Mouse (Mus musculus): ENCODE measurements around the gene Gapt. TPM values are rescaled to one million over a fixed set of nuclear protein-coding genes. Genes with fewer than 3 reads are reported as not detected.

Gapt gene
- total and polyA plus RNA-seq, 2 experiments, result 0.11 TPM; not detected in 1

DNA sequence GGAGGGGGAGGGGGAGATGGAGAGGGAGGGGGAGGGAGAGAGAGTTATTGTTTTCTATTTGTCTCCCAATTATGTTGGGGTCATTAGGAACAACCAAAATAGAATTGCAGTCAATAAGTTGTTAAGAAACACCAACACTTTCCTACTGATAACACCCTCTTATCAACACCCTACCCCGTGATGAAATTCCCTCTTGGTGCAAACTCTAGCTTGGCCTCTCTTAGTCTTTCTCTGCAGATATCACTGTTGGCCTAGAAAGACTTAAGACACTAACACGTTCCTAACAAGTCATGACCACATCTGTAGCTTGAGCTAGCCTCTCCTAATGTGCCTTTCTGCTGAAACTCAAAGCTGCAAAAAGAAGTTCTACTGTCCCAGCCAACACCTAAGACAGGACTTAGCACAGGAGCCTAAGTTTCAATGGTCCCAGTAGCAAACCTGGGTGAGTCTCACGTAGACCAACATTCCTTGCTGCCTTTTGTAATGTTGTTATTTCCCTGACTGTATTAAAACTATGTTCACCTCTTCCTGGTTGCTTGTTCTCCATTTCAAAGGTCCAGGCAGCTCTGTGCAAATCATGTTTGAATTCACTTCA is 11.1 kb upstream of the Gapt start:
- WGBS, result 77% methylated on average over 3 of the region's 3 CpGs
- no peak for DNase-seq (ENCODE audit: extremely low read depth, low read depth, low spot score)
- Histone ChIP-seq H3K27me3 (ENCODE audit: control insufficient read depth, insufficient read depth, low read length) (no peaks in the 10 kb centered on the region), H3K36me3 (ENCODE audit: control insufficient read depth, insufficient read depth, low read length) (no peaks in the 10 kb centered on the region), H3K9ac (ENCODE audit: low read depth, low read length) (no peak overlapping the region), H3K4me1 (ENCODE audit: control insufficient read depth, insufficient read depth, low read length) (no peaks in the 10 kb centered on the region), H3K4me3 (ENCODE audit: insufficient read depth, low read depth, low read length) (no peak overlapping the region), H3K79me2 (ENCODE audit: control insufficient read depth, insufficient read depth, low read length) (no peaks in the 10 kb centered on the region), H3K27ac (replicated peaks; ENCODE audit: insufficient read depth, low read depth, low read length) (no peak overlapping the region)
- TF ChIP-seq POLR2A (IDR thresholded peaks at IDR 0.05; ENCODE audit: extremely low read depth, insufficient read depth, low read length) (no peak), CTCF (IDR thresholded peaks at IDR 0.05; ENCODE audit: low read depth, low read length) (no peak)

- no peaks in the 10 kb centered on the region for H3K79me2 ChIP-seq (ENCODE audit: control insufficient read depth, insufficient read depth, low read length)
- no peak overlapping the region for H3K4me3 ChIP-seq (ENCODE audit: insufficient read depth, low read depth, low read length)
- no peaks in the 10 kb centered on the region for H3K27me3 ChIP-seq (ENCODE audit: control insufficient read depth, insufficient read depth, low read length)
- no peak for DNase-seq (ENCODE audit: extremely low read depth, low read depth, low spot score)
- 95% methylated on average over 3 of the region's 3 CpGs for WGBS
- TF ChIP-seq CTCF (IDR thresholded peaks at IDR 0.05; ENCODE audit: low read depth, low read length), result no peak
- TF ChIP-seq POLR2A (IDR thresholded peaks at IDR 0.05; ENCODE audit: extremely low read depth, insufficient read depth, low read length), result no peak
- H3K27ac ChIP-seq (replicated peaks; ENCODE audit: insufficient read depth, low read depth, low read length), result no peak overlapping the region
- H3K36me3 ChIP-seq (ENCODE audit: control insufficient read depth, insufficient read depth, low read length), result no peaks in the 10 kb centered on the region
- H3K4me1 ChIP-seq (ENCODE audit: control insufficient read depth, insufficient read depth, low read length), result no peaks in the 10 kb centered on the region
- no peak overlapping the region for H3K9ac ChIP-seq (ENCODE audit: low read depth, low read length)
These were observed 9.5 kb upstream of the Gapt start for GRCm38 (mm10) chr13:110366477-110366876.

DNA sequence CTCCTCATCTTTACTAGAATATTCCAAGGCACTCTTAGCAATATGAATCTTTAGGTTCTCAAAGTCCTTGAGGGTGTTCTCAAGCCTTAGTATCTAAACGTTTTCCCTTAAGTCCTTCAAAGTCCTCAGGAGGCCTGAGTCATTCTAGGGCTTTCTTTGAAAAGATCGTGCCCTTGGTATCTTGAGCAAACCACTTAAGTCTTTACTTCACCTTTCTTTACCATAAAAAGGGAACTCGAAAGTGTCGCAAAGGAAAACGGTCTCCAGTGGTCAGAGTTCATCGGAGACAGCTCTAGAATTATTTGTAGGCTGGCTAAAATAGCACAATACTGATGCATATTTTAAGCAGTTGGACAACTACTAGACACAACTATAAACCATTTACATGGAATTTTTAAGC is 6.7 kb upstream of the Gapt start:
- no peaks in the 10 kb centered on the region for H3K4me1 ChIP-seq (ENCODE audit: control insufficient read depth, insufficient read depth, low read length)
- H3K79me2 ChIP-seq (ENCODE audit: control insufficient read depth, insufficient read depth, low read length), result no peaks in the 10 kb centered on the region
- DNase-seq (ENCODE audit: extremely low read depth, low read depth, low spot score), result no peak
- TF ChIP-seq POLR2A (IDR thresholded peaks at IDR 0.05; ENCODE audit: extremely low read depth, insufficient read depth, low read length), result no peak
- H3K27ac ChIP-seq (replicated peaks; ENCODE audit: insufficient read depth, low read depth, low read length), result no peak overlapping the region
- no peak overlapping the region for H3K4me3 ChIP-seq (ENCODE audit: insufficient read depth, low read depth, low read length)
- no peaks in the 10 kb centered on the region for H3K27me3 ChIP-seq (ENCODE audit: control insufficient read depth, insufficient read depth, low read length)
- no peaks in the 10 kb centered on the region for H3K36me3 ChIP-seq (ENCODE audit: control insufficient read depth, insufficient read depth, low read length)
- no peak overlapping the region for H3K9ac ChIP-seq (ENCODE audit: low read depth, low read length)
- 71% methylated on average over 6 of the region's 6 CpGs for WGBS

DNA sequence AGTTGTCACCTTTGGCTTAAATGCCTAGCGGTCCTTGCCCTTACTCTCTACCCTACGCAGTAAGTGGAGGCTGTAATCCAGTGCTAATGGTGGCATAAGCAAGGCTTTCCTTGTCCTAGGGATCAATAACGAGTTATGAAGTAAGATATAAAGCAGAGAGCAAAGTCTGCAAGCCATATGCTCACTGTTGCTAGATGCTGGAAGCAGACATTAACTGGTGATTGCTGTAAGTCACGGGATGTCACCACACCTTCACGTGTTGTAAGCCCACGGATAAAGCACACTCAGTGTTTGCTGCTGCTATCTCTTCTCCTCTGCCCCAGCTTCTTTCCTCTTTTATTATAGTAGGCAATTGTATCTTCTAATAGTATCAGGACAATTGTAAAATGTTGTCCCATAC is 5.9 kb downstream of the Gapt start:
- DNase-seq (ENCODE audit: extremely low read depth, low read depth, low spot score), result no peak
- TF ChIP-seq CTCF (IDR thresholded peaks at IDR 0.05; ENCODE audit: low read depth, low read length) (no peak), POLR2A (IDR thresholded peaks at IDR 0.05; ENCODE audit: extremely low read depth, insufficient read depth, low read length) (no peak)

DNA sequence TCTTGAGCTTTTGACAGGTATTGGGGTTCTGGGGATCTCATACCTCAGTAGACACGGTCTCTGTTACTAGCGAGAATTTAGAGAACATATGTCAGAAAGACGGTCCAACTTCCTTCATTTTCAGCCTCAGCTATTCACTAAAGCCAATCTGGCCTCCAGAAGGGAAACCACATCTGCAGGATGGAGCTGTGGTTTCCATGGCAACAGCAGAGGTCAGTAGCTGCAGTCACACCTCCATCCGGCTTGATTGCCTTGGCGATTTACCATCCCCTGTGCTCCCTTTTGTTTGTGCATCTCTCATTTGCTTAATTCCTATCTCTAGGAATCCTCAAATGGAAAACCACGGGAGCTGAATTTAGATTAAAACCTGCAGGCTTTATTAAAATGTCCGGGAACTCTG is 10.3 kb downstream of the Gapt start:
- Histone ChIP-seq H3K9ac (ENCODE audit: low read depth, low read length) (no peak overlapping the region), H3K36me3 (ENCODE audit: control insufficient read depth, insufficient read depth, low read length) (no peaks in the 10 kb centered on the region), H3K27ac (replicated peaks; ENCODE audit: insufficient read depth, low read depth, low read length) (no peak overlapping the region), H3K4me3 (ENCODE audit: insufficient read depth, low read depth, low read length) (no peak overlapping the region), H3K4me1 (ENCODE audit: control insufficient read depth, insufficient read depth, low read length) (no peaks in the 10 kb centered on the region), H3K79me2 (ENCODE audit: control insufficient read depth, insufficient read depth, low read length) (no peaks in the 10 kb centered on the region), H3K27me3 (ENCODE audit: control insufficient read depth, insufficient read depth, low read length) (no peaks in the 10 kb centered on the region; the same call in 1 of the 2 replicates)
- DNase-seq (ENCODE audit: extremely low read depth, low read depth, low spot score), result no peak
- 64% methylated on average over 7 of the region's 7 CpGs for WGBS
- TF ChIP-seq CTCF (IDR thresholded peaks at IDR 0.05; ENCODE audit: low read depth, low read length) (no peak), POLR2A (IDR thresholded peaks at IDR 0.05; ENCODE audit: extremely low read depth, insufficient read depth, low read length) (no peak)

More for the DNA sequence above, 5.9 kb downstream of the Gapt start:
- Histone ChIP-seq H3K9ac (ENCODE audit: low read depth, low read length) (no peak overlapping the region), H3K27me3 (ENCODE audit: control insufficient read depth, insufficient read depth, low read length) (no peaks in the 10 kb centered on the region), H3K36me3 (ENCODE audit: control insufficient read depth, insufficient read depth, low read length) (no peaks in the 10 kb centered on the region), H3K27ac (replicated peaks; ENCODE audit: insufficient read depth, low read depth, low read length) (no peak overlapping the region), H3K4me3 (ENCODE audit: insufficient read depth, low read depth, low read length) (no peak overlapping the region), H3K4me1 (ENCODE audit: control insufficient read depth, insufficient read depth, low read length) (no peaks in the 10 kb centered on the region), H3K79me2 (ENCODE audit: control insufficient read depth, insufficient read depth, low read length) (no peaks in the 10 kb centered on the region)
- WGBS, result 82% methylated on average over 6 of the region's 6 CpGs

DNA sequence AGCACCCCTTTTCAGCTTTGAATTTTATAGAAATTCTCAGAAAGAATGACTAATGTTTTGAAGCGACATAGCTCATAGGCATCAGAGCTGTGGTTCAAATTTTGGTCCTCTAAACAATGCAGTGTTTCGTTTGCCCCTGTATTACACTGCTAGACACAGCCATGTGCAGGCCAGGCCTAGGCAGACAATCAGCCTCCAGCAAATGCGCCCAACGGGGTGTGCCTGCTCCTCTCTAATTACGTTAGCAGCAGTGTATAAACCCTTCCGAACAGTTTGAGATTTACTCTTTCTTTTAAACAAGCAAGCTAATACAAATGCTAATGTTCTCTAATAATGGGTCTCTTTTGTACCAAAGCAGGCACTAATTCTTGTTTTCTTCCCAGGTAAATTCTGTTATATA is 14.4 kb downstream of the Gapt start:
- Histone ChIP-seq H3K27ac (replicated peaks; ENCODE audit: insufficient read depth, low read depth, low read length) (no peak overlapping the region), H3K79me2 (ENCODE audit: control insufficient read depth, insufficient read depth, low read length) (no peaks in the 10 kb centered on the region), H3K4me1 (ENCODE audit: control insufficient read depth, insufficient read depth, low read length) (no peaks in the 10 kb centered on the region), H3K27me3 (ENCODE audit: control insufficient read depth, insufficient read depth, low read length) (no peaks in the 10 kb centered on the region; the same call in 1 of the 2 replicates), H3K36me3 (ENCODE audit: control insufficient read depth, insufficient read depth, low read length) (no peaks in the 10 kb centered on the region), H3K4me3 (ENCODE audit: insufficient read depth, low read depth, low read length) (no peak overlapping the region), H3K9ac (ENCODE audit: low read depth, low read length) (no peak overlapping the region)
- TF ChIP-seq POLR2A (IDR thresholded peaks at IDR 0.05; ENCODE audit: extremely low read depth, insufficient read depth, low read length) (no peak), CTCF (IDR thresholded peaks at IDR 0.05; ENCODE audit: low read depth, low read length) (no peak)
- no peak for DNase-seq (ENCODE audit: extremely low read depth, low read depth, low spot score)
- WGBS, result 90% methylated on average over 6 of the region's 6 CpGs
